Mouse (Mus musculus): ENCODE results near the gene Mtg2. TPM values are rescaled to one million over a fixed set of nuclear protein-coding genes. Genes with fewer than 3 reads are reported as not detected.

The Mtg2 gene
- total RNA-seq, 1 experiment from 2014 or later = 12.5 TPM

- ATAC-seq (replicated peaks; ENCODE audit: low read depth, poor library complexity, severe bottlenecking) = peak; percentile 51
Measured at GRCm38 (mm10) chr2:180127675-180128074, 57.3 kb downstream of the Mtg2 start.

- ATAC-seq (replicated peaks; ENCODE audit: low read depth, poor library complexity, severe bottlenecking) = no peak
Measured at GRCm38 (mm10) chr2:180133231-180133630, 62.8 kb downstream of the Mtg2 start.

GRCm38 (mm10) chr2:180133911-180134310 is 63.5 kb downstream of the Mtg2 start:
- ATAC-seq (replicated peaks; ENCODE audit: low read depth, poor library complexity, severe bottlenecking) = no peak

- no peak for ATAC-seq (replicated peaks; ENCODE audit: low read depth, poor library complexity, severe bottlenecking)
Measured at GRCm38 (mm10) chr2:180135414-180135813, 65.0 kb downstream of the Mtg2 start.

Other genes starting within 250 kb of the Mtg2 start
- gene Taf4, start 93.9 kb upstream of the Mtg2 start, total RNA-seq (2017) = 19.9 and 21.7 TPM in 2 replicates
- 27.1 and 45.8 TPM in 2 replicates for gene Lsm14b, start 45.6 kb upstream of the Mtg2 start, total RNA-seq (2017)
- gene Psma7, start 28.2 kb upstream of the Mtg2 start, total RNA-seq (2017) = 380 and 416 TPM in 2 replicates
- gene Ss18l1, start 28.1 kb upstream of the Mtg2 start, total RNA-seq (2017) = 1.2 and 3.2 TPM in 2 replicates
- not detected in 2 replicates for gene Hrh3, start 33.9 kb downstream of the Mtg2 start, total RNA-seq (2017)
- 33.8 and 35.9 TPM in 2 replicates for gene Osbpl2, start 48.7 kb downstream of the Mtg2 start, total RNA-seq (2017)
- gene Adrm1, start 100.9 kb downstream of the Mtg2 start, total RNA-seq (2017) = 51.8 and 52.0 TPM in 2 replicates
- gene Lama5, start 155.3 kb downstream of the Mtg2 start, total RNA-seq (2017) = 0.05 and 0.10 TPM in 2 replicates
- 3,441 and 4,282 TPM in 2 replicates for gene Rps21, start 186.8 kb downstream of the Mtg2 start, total RNA-seq (2017)
- 9.2 and 11.8 TPM in 2 replicates for gene Cables2, start 202.9 kb downstream of the Mtg2 start, total RNA-seq (2017)
- gene Rbbp8nl, start 219.3 kb downstream of the Mtg2 start, total RNA-seq (2017) = not detected in 2 replicates

All from common myeloid progenitor, adult 5-6 weeks (primary cell).